Mouse (Mus musculus) heart, adult 2 months (tissue): ENCODE results near the gene Gm20388.

ENCODE experiments used
- CTCF ChIP-seq: fragments of 200-600 bp; IDR thresholded peaks from 2 replicates; pipeline ENCODE4 v1.8.1; 2022; ENCODE audit warnings: antibody characterized with exemption, mild to moderate bottlenecking, moderate library complexity
- POLR2A ChIP-seq: fragments of 200-500 bp; IDR thresholded peaks from 2 replicates; pipeline ENCODE4 v1.6.1; 2011; ENCODE audit warnings: mild to moderate bottlenecking, low read depth, low read length, control low read depth; ENCODE audit not compliant: insufficient read depth

DNA sequence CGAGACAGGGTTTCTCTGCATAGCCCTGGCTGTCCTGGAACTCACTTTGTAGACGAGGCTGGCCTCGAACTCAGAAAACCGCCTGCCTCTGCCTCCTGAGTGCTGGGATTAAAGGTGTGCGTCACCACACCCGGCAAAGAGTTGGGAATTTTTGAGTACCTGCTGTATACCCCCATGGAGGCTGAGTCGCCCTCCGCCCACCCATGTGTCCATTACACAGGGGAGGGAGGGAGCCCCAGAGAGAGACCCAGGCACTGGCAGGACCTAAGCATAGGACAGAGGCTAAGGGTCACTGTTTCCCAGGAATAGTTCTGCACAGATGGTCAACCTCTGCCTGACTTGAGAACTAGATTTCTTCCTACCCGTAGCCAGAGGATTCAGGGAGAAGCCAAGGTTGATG lies 596.6 kb downstream of the Gm20388 start:
- no peak for TF ChIP-seq POLR2A
- TF ChIP-seq CTCF = no peak
